Mouse (Mus musculus) embryonic fibroblast, embryonic 13.5 days (primary cell): ENCODE results near the gene Plxna1. TPM values are rescaled to one million over a fixed set of nuclear protein-coding genes. Genes with fewer than 3 reads are reported as not detected.

Experiments used
- H3K27ac ChIP-seq: 2 replicates; pipeline ENCODE4 v1.5.1; 2012; ENCODE audit warnings: low read length, control low read depth, inconsistent platforms; ENCODE audit not compliant: insufficient read depth
- H3K4me1 ChIP-seq: 2 replicates; pipeline ENCODE4 v1.6.1; 2011; ENCODE audit warnings: low read length; ENCODE audit not compliant: control insufficient read depth, insufficient read depth
- H3K4me3 ChIP-seq: 2 replicates; pipeline ENCODE4 v1.5.1; 2011; ENCODE audit warnings: mild to moderate bottlenecking, control low read depth, low read length; ENCODE audit not compliant: insufficient read depth
- CTCF ChIP-seq: IDR thresholded peaks from 2 replicates; pipeline ENCODE4 v1.5.1; 2011; ENCODE audit warnings: mild to moderate bottlenecking, control low read depth, low read length, moderate library complexity, borderline replicate concordance; ENCODE audit not compliant: insufficient read depth
- POLR2A ChIP-seq: IDR thresholded peaks from 2 replicates; pipeline ENCODE4 v1.6.1; 2011; ENCODE audit warnings: low read depth, mild to moderate bottlenecking, control low read depth, low read length, moderate library complexity
- polyA plus RNA-seq: library from polyadenylated mRNA; stranded (reverse); fragments of >200 nt; gene quantifications from 2 replicates; pipeline ENCODE4 v1.2.4, GENCODE M21; 2011; ENCODE audit warnings: low read depth; ENCODE audit not compliant: missing spikeins, insufficient read length

Gene Plxna1
- polyA plus RNA-seq, 1 experiment, result 161 TPM

GRCm38 (mm10) chr6:89351441-89352137 lies 10.8 kb downstream of the Plxna1 start:
- peaks cover 24% of the 10 kb centered on the region; the same call in 1 of the 2 replicates for H3K4me1 ChIP-seq
- peak overlapping the region; percentile 32; the same call in 1 of the 2 replicates for H3K27ac ChIP-seq
- no peak for TF ChIP-seq POLR2A
- no peak for TF ChIP-seq CTCF
- no peak overlapping the region for H3K4me3 ChIP-seq

DNA sequence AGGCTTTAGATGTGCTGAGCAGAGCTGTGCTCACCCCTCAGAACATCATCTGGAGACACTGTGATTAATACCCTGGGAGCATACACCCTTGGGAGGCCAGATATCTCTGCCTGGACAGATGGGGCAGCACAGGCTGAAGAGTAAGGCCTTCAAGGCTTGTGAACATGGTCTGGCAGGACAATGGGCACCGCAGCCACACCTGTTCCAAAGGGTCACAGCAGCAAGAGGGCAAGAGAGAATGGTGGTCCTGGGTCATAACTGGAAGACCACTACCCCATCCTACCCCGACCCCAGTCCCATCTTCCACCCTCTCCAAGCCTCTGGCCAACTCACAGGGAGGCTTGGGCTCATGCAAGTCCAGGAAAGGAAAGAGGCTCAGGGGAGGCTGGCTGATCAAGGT lies 11.9 kb downstream of the Plxna1 start:
- Histone ChIP-seq H3K27ac (peak overlapping the region; percentile 4; the same call in 1 of the 2 replicates), H3K4me1 (peaks cover 31% of the 10 kb centered on the region), H3K4me3 (no peak overlapping the region)
- no peak for TF ChIP-seq POLR2A

- H3K27ac ChIP-seq, result peak overlapping the region; percentile 4; the same call in 1 of the 2 replicates
- no peak overlapping the region for H3K4me3 ChIP-seq
- no peak for TF ChIP-seq CTCF
- no peak for TF ChIP-seq POLR2A
- H3K4me1 ChIP-seq, result peaks cover 35% of the 10 kb centered on the region
Observed at GRCm38 (mm10) chr6:89350037-89350515, 12.3 kb downstream of the Plxna1 start.

- Histone ChIP-seq H3K4me3 (no peak overlapping the region), H3K27ac (no peak overlapping the region), H3K4me1 (peaks cover 38% of the 10 kb centered on the region)
- TF ChIP-seq POLR2A (no peak), CTCF (no peak)
Observed at GRCm38 (mm10) chr6:89348363-89348762, 14.1 kb downstream of the Plxna1 start.

DNA sequence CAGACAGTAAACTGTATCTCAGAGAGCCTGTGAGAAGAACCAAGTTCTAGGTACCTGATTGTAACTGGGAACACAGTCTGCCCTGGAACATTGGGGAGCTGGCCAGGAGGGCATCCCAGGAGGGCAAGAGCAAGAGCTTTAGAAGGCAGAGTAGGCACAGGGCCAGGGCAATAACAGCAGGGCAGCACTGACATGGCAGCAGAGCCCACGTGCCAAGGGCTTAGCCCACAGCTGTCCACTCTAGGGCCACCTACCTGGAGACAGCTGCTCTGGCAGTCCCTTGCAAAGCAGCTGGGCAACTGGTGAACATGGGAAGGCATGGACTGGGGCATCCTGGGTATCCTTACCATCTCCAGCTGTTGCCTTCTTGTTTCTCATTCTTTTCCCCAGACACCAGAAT lies 14.6 kb downstream of the Plxna1 start:
- Histone ChIP-seq H3K4me1 (peaks cover 37% of the 10 kb centered on the region), H3K27ac (no peak overlapping the region), H3K4me3 (no peak overlapping the region)
- TF ChIP-seq POLR2A (no peak), CTCF (no peak)

- Histone ChIP-seq H3K27ac (peak overlapping the region; percentile 96), H3K4me3 (no peak overlapping the region), H3K4me1 (peaks cover 34% of the 10 kb centered on the region)
- TF ChIP-seq POLR2A, result no peak
- no peak for TF ChIP-seq CTCF
Observed at GRCm38 (mm10) chr6:89345855-89346254, 16.6 kb downstream of the Plxna1 start.

- Histone ChIP-seq H3K4me1 (peaks cover 32% of the 10 kb centered on the region), H3K27ac (peak overlapping the region; percentile 96), H3K4me3 (no peak overlapping the region)
- TF ChIP-seq POLR2A, result no peak
- TF ChIP-seq CTCF, result no peak
Observed at GRCm38 (mm10) chr6:89345486-89345785, 17.0 kb downstream of the Plxna1 start.

- H3K27ac ChIP-seq, result peak overlapping the region; percentile 96
- H3K4me3 ChIP-seq, result no peak overlapping the region
- H3K4me1 ChIP-seq, result peaks cover 26% of the 10 kb centered on the region
- TF ChIP-seq CTCF (no peak), POLR2A (no peak; the same call in none of the 2 replicates)
Observed at GRCm38 (mm10) chr6:89344613-89345485, 17.6 kb downstream of the Plxna1 start.

- no peak for TF ChIP-seq CTCF
- no peak for TF ChIP-seq POLR2A
- Histone ChIP-seq H3K4me3 (no peak overlapping the region), H3K27ac (no peak overlapping the region), H3K4me1 (peaks cover 25% of the 10 kb centered on the region)
Observed at GRCm38 (mm10) chr6:89341981-89342380, 20.4 kb downstream of the Plxna1 start.

DNA sequence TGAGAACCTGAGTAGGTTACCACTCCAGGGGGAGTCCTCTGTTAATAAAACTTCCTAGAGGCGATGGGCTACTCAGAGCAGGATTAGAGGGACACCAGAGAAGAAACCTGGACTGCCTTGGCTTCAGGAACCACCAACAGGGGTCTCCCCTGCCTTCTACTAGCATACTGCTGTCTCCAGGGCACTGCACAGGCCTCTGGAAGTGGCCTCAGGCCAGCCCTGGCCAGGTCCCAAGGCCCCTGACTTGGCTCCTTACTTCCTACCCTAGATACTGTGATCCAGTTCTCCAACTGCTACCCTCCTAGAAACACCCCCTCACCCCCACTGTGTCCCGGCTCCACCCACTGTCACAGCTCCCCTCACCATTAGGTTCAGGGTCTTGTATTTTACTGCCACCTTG lies 23.0 kb downstream of the Plxna1 start:
- Histone ChIP-seq H3K4me3 (no peak overlapping the region), H3K4me1 (peaks cover 12% of the 10 kb centered on the region), H3K27ac (no peak overlapping the region)
- no peak for TF ChIP-seq POLR2A
- no peak for TF ChIP-seq CTCF
